Mouse (Mus musculus) kidney, adult 18-20 months (tissue): Measurements from ENCODE around the gene Kbtbd3.

Source experiments
- DNase-seq: peaks from one replicate; pipeline ENCODE4 v3.0.0; 2021

Gene Kbtbd3

GRCm38 (mm10) chr9:4309351-4310085 lies at the start of gene Kbtbd3, which contains the start of gene Aasdhppt:
TSS of gene Kbtbd3 (plus strand) at chr9:4309833.
TSS of gene Aasdhppt (minus strand) at chr9:4309471.
- DNase-seq = peak; percentile 99

- no peak for DNase-seq
These were observed 49.5 kb upstream of the Kbtbd3 start for GRCm38 (mm10) chr9:4259841-4260745.

GRCm38 (mm10) chr9:4260746-4261090 lies 48.9 kb upstream of the Kbtbd3 start:
- DNase-seq = no peak

- DNase-seq = no peak
These were observed 42.8 kb upstream of the Kbtbd3 start for GRCm38 (mm10) chr9:4266881-4267280.

GRCm38 (mm10) chr9:4283850-4284249 lies 25.8 kb upstream of the Kbtbd3 start:
- no peak for DNase-seq

GRCm38 (mm10) chr9:4300466-4300865 lies 9.2 kb upstream of the Kbtbd3 start:
- DNase-seq = no peak

GRCm38 (mm10) chr9:4304867-4305266 lies 4.8 kb upstream of the Kbtbd3 start:
- no peak for DNase-seq

- no peak for DNase-seq
These were observed 844 bp upstream of the Kbtbd3 start for GRCm38 (mm10) chr9:4308628-4309350.

GRCm38 (mm10) chr9:4310706-4311105 lies 1.1 kb downstream of the Kbtbd3 start:
- no peak for DNase-seq

GRCm38 (mm10) chr9:4311162-4311561 lies 1.5 kb downstream of the Kbtbd3 start:
- DNase-seq = no peak

GRCm38 (mm10) chr9:4313946-4314345 lies 4.3 kb downstream of the Kbtbd3 start:
- no peak for DNase-seq

- no peak for DNase-seq
These were observed 6.1 kb downstream of the Kbtbd3 start for GRCm38 (mm10) chr9:4315746-4316145.

- no peak for DNase-seq
These were observed 9.5 kb downstream of the Kbtbd3 start for GRCm38 (mm10) chr9:4318939-4319721.

GRCm38 (mm10) chr9:4353163-4353562 lies 43.5 kb downstream of the Kbtbd3 start:
- no peak for DNase-seq

- peak; percentile 95 for DNase-seq
These were observed 66.4 kb downstream of the Kbtbd3 start, which contains the start of gene Msantd4 for GRCm38 (mm10) chr9:4375828-4376639. TSS of gene Msantd4 (plus strand) at chr9:4376562.

GRCm38 (mm10) chr9:4376640-4377120 lies 67.0 kb downstream of the Kbtbd3 start:
- DNase-seq = no peak
